Mouse (Mus musculus): Measurements from ENCODE around the gene Adh6b. TPM values are rescaled to one million over a fixed set of nuclear protein-coding genes. Genes with fewer than 3 reads are reported as not detected.

Gene Adh6b
- polyA plus RNA-seq (2016; fragmentation: Nextera tagmentation; extraction: Ambion mirVana), result 0.10 and 0.23 TPM in 2 replicates

- no peak within 1 kb of the TSS for H3K4me3 ChIP-seq (replicated peaks)
- H3K27me3 ChIP-seq, result no peaks in the 10 kb centered on the region
- WGBS, result 93% methylated on average over 14 of the region's 14 CpGs
- ATAC-seq (ENCODE audit: low FRiP score), result no peak
- H3K36me3 ChIP-seq (replicated peaks), result no peaks in the 10 kb centered on the region
- no peaks in the 10 kb centered on the region for H3K4me1 ChIP-seq
- H3K4me2 ChIP-seq, result no peak within 1 kb of the TSS
- H3K27ac ChIP-seq, result no peak within 1 kb of the TSS
- no peaks in the 10 kb centered on the region for H3K9me3 ChIP-seq
- no peak within 1 kb of the TSS for H3K9ac ChIP-seq
These were observed at the start of gene Adh6b for GRCm38 (mm10) chr3:138341471-138341870. Gene Adh6b, plus strand, starts transcription at chr3:138341775.

DNA sequence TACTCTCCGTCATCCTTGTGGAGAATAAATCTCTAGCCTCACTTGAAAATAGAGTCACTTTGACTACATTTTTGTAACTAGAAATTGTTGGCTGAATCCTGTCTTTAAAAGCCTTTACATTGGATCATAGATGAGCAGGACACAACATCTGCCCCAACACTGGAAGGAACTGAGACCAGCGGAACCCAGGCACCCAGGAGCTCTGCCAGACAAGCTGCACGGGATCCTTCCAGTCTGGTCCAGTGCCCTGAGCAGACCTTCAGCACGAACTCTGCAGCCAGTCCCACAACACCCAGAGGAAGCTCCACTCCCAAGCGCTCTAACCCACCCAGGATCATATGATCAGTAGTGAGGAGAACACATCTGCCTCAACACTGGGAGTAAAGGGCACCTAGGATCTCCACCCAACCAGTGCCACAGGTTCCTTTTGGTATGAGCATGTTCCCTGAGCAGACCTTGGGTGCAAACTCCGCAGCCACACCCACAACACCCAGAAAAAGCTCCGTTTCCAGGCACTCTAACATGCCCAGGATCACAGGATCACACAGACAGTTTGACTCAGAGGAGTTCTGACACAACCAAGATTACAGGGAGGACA lies 48.2 kb upstream of the Adh6b start:
- 87% methylated on average over 7 of the region's 7 CpGs for WGBS
- no peak overlapping the region for H3K4me2 ChIP-seq
- no peak for ATAC-seq (ENCODE audit: low FRiP score)

DNA sequence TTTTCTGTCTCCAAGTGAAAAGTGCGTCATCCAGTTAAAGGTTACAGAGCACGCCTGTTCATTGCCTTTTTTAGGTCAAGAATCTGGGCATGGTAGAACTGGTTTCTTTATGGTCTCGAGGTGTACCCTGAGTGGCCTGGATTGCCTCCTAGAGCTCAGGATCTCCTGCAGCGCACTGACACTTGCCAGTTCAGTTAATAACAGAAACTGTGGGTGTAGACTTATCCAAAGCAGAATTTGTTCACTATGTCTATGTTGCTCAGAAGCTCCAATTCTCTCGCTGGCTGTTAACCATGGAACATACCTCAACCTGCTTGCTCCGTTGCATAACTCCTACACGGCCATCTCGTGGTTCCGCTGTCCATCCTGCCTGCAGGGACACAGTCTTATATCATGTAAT lies 41.4 kb upstream of the Adh6b start:
- Histone ChIP-seq H3K9me3 (peaks cover 15% of the 10 kb centered on the region), H3K27me3 (no peaks in the 10 kb centered on the region), H3K4me3 (replicated peaks) (no peak overlapping the region), H3K36me3 (replicated peaks) (no peaks in the 10 kb centered on the region), H3K9ac (no peak overlapping the region), H3K4me1 (no peaks in the 10 kb centered on the region), H3K4me2 (no peak overlapping the region), H3K27ac (no peak overlapping the region)
- ATAC-seq (ENCODE audit: low FRiP score), result no peak
- WGBS, result 95% methylated on average over 9 of the region's 9 CpGs

More for the DNA sequence above, 48.2 kb upstream of the Adh6b start:
- Histone ChIP-seq H3K4me1 (no peaks in the 10 kb centered on the region), H3K9me3 (peaks cover 10% of the 10 kb centered on the region), H3K27ac (no peak overlapping the region), H3K9ac (no peak overlapping the region), H3K4me3 (replicated peaks) (no peak overlapping the region), H3K27me3 (no peaks in the 10 kb centered on the region), H3K36me3 (replicated peaks) (no peaks in the 10 kb centered on the region)

- no peaks in the 10 kb centered on the region for H3K27me3 ChIP-seq
- H3K36me3 ChIP-seq (replicated peaks), result no peaks in the 10 kb centered on the region
- 66% methylated on average over 4 of the region's 4 CpGs for WGBS
- no peak overlapping the region for H3K4me3 ChIP-seq (replicated peaks)
- ATAC-seq (ENCODE audit: low FRiP score), result no peak
- peaks cover 11% of the 10 kb centered on the region for H3K9me3 ChIP-seq
- no peaks in the 10 kb centered on the region; the same call in 1 of the 2 replicates for H3K4me1 ChIP-seq
- no peak overlapping the region for H3K27ac ChIP-seq
- no peak overlapping the region for H3K9ac ChIP-seq
- no peak overlapping the region for H3K4me2 ChIP-seq
These were observed 38.9 kb upstream of the Adh6b start for GRCm38 (mm10) chr3:138302676-138303075.

GRCm38 (mm10) chr3:138303771-138304488 lies 37.6 kb upstream of the Adh6b start:
- Histone ChIP-seq H3K9me3 (0 out of 2 replicates have a peak, but pooled peaks cover 2% of the 10 kb centered on the region), H3K27me3 (no peaks in the 10 kb centered on the region), H3K4me2 (no peak overlapping the region), H3K4me1 (no peaks in the 10 kb centered on the region; the same call in 1 of the 2 replicates), H3K27ac (no peak overlapping the region), H3K9ac (no peak overlapping the region), H3K4me3 (replicated peaks) (no peak overlapping the region), H3K36me3 (replicated peaks) (no peaks in the 10 kb centered on the region)
- ATAC-seq (ENCODE audit: low FRiP score), result no peak
- WGBS, result 95% methylated on average over 6 of the region's 6 CpGs

GRCm38 (mm10) chr3:138304489-138304871 lies 37.1 kb upstream of the Adh6b start:
- Histone ChIP-seq H3K4me3 (replicated peaks) (no peak overlapping the region), H3K9ac (no peak overlapping the region), H3K9me3 (no peaks in the 10 kb centered on the region), H3K27ac (no peak overlapping the region), H3K4me2 (no peak overlapping the region), H3K36me3 (replicated peaks) (no peaks in the 10 kb centered on the region), H3K27me3 (no peaks in the 10 kb centered on the region), H3K4me1 (no peaks in the 10 kb centered on the region; the same call in 1 of the 2 replicates)
- 69% methylated on average over 4 of the region's 4 CpGs for WGBS
- ATAC-seq (ENCODE audit: low FRiP score), result no peak

GRCm38 (mm10) chr3:138305486-138306289 lies 35.9 kb upstream of the Adh6b start:
- no peak overlapping the region for H3K4me3 ChIP-seq (replicated peaks)
- no peaks in the 10 kb centered on the region for H3K9me3 ChIP-seq
- no peak overlapping the region for H3K27ac ChIP-seq
- 73% methylated on average over 10 of the region's 10 CpGs for WGBS
- H3K27me3 ChIP-seq, result no peaks in the 10 kb centered on the region
- H3K9ac ChIP-seq, result no peak overlapping the region
- no peaks in the 10 kb centered on the region; the same call in 1 of the 2 replicates for H3K4me1 ChIP-seq
- ATAC-seq (ENCODE audit: low FRiP score), result no peak
- no peak overlapping the region for H3K4me2 ChIP-seq
- H3K36me3 ChIP-seq (replicated peaks), result no peaks in the 10 kb centered on the region

DNA sequence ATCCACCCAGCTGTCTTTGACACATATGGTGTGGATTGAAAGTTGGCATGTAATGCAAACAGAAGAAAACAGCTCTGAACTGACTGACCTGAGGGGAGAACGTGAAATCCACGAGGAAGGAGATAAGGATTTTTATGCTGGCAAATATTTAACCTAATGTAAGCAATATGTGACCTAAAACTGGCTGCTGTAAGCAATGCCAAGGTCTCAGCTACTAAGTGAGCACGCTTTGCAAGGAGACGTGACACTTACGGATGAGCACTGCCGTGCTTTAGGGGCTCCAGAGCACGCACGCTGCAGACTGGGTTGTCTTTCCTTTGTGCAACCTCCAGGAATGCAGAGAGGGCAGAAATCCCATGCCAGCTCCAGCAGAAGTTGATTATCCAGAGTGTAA lies 35.3 kb upstream of the Adh6b start:
- Histone ChIP-seq H3K27me3 (no peaks in the 10 kb centered on the region), H3K36me3 (replicated peaks) (no peaks in the 10 kb centered on the region), H3K4me3 (replicated peaks) (no peak overlapping the region), H3K9ac (no peak overlapping the region), H3K4me2 (no peak overlapping the region), H3K9me3 (no peaks in the 10 kb centered on the region), H3K4me1 (no peaks in the 10 kb centered on the region; the same call in 1 of the 2 replicates), H3K27ac (no peak overlapping the region)
- 78% methylated on average over 8 of the region's 8 CpGs for WGBS
- no peak for ATAC-seq (ENCODE audit: low FRiP score)

DNA sequence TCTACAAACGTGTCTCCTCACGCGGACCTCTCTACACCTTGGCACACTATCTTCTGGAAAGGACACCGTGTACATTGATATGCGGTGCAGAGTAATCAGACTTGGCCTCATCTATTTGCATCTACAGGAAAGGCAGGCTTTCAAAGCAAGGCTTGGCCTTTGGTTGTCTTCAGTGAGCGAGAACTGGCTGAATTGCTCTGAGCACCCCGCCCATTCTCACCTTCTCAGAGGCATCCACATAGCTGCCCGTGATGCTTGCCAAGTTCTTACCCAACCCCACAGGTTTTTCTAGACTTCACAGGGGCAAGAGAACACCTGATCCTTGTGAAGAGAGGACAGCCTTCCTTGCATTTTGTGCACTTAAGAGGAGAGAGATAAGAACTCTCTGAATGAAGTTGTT lies 31.7 kb upstream of the Adh6b start:
- H3K4me1 ChIP-seq, result no peaks in the 10 kb centered on the region; the same call in 1 of the 2 replicates
- no peaks in the 10 kb centered on the region for H3K27me3 ChIP-seq
- H3K4me2 ChIP-seq, result no peak overlapping the region
- no peaks in the 10 kb centered on the region for H3K9me3 ChIP-seq
- no peaks in the 10 kb centered on the region for H3K36me3 ChIP-seq (replicated peaks)
- WGBS, result 92% methylated on average over 8 of the region's 8 CpGs
- no peak overlapping the region for H3K27ac ChIP-seq
- H3K4me3 ChIP-seq (replicated peaks), result no peak overlapping the region
- ATAC-seq (ENCODE audit: low FRiP score), result no peak
- H3K9ac ChIP-seq, result no peak overlapping the region

DNA sequence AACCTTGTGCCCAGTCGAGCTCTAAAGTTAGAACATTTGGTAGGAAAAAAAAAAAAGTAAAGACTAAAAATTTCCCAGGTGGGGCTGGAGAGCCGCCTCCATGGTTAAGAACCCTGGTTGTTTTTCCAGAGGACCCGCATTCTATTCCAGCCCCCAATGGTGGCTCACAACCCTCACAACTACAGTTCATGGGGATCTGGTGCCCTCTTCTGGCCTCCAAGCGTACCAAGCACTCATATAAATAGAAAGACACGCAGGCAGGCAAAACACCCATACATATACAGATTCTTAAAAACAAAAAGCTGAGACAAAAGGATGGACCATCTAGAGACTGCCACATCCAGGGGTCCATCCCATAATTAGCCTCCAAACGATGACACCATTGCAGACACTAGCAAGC lies 30.6 kb upstream of the Adh6b start:
- Histone ChIP-seq H3K4me1 (no peaks in the 10 kb centered on the region), H3K4me2 (no peak overlapping the region), H3K9me3 (no peaks in the 10 kb centered on the region), H3K27ac (no peak overlapping the region), H3K27me3 (no peaks in the 10 kb centered on the region), H3K9ac (no peak overlapping the region), H3K4me3 (replicated peaks) (no peak overlapping the region), H3K36me3 (replicated peaks) (no peaks in the 10 kb centered on the region)
- ATAC-seq (ENCODE audit: low FRiP score), result no peak
- 83% methylated on average over 6 of the region's 6 CpGs for WGBS

DNA sequence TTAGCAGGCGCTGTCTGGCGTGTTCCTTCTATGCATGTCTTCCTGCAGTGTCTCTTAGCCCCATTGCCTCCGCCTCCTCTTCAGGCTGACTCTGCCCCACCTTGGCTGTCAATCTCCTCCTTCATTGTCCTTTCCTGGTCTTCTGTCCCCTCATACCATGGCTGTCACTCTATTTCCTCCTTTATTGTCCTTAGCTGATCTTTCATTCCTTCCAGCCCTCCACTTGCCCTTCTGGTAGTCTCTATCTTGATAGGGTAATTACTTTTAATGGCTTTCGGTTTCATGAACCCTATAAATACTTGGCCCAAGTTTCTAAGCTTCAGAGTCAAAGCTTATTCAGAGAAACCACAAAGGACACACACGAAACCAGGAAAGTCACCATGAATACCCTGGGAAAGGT lies 28.6 kb upstream of the Adh6b start, which contains the start of gene Adh6a:
Gene Adh6a (plus strand): TSS at position 322 of the 400 bp plus-strand sequence.
- H3K36me3 ChIP-seq (replicated peaks), result no peaks in the 10 kb centered on the region
- H3K27me3 ChIP-seq, result no peaks in the 10 kb centered on the region
- no peak within 1 kb of the TSS for H3K27ac ChIP-seq
- no peak for ATAC-seq (ENCODE audit: low FRiP score)
- no peak within 1 kb of the TSS for H3K4me2 ChIP-seq
- H3K9me3 ChIP-seq, result no peaks in the 10 kb centered on the region
- H3K9ac ChIP-seq, result no peak within 1 kb of the TSS
- WGBS, result 84% methylated on average over 5 of the region's 5 CpGs
- H3K4me1 ChIP-seq, result no peaks in the 10 kb centered on the region
- no peak within 1 kb of the TSS for H3K4me3 ChIP-seq (replicated peaks)

DNA sequence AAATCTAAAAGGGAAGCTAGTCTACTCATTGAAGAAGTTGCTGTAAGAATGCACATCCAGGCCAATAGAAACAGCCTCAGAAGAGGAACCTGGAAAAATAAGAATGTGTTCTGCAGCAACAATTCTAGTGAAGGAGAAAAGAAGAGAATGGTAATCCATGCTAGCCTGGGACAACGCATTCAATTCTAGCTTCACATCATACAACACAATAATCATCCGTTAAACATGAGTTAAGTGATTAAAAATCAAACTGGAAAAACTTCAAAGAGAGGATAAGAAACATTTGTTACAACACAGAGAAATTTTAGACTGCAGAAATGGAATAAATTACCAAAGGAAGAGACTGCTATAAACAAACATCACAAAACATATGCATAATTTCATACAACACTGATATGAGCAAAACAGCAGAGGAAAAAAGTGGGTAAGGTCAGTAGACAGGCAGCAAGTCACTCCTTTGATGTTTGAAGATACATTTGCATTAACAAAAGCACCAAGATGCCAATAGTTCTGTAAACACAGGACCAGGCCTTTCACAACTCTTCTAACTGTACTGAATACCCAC lies 24.6 kb upstream of the Adh6b start:
- 87% methylated on average over 2 of the region's 2 CpGs for WGBS
- Histone ChIP-seq H3K36me3 (replicated peaks) (no peaks in the 10 kb centered on the region), H3K4me3 (replicated peaks) (no peak overlapping the region), H3K9me3 (no peaks in the 10 kb centered on the region), H3K27ac (no peak overlapping the region), H3K4me1 (no peaks in the 10 kb centered on the region), H3K27me3 (no peaks in the 10 kb centered on the region), H3K9ac (no peak overlapping the region), H3K4me2 (no peak overlapping the region)
- ATAC-seq (ENCODE audit: low FRiP score), result no peak

All from forebrain, embryonic 12.5 days (tissue).